Mouse (Mus musculus) midbrain, embryonic 10.5 days (tissue): ENCODE measurements around the gene Trpm2. TPM values are rescaled to one million over a fixed set of nuclear protein-coding genes. Genes with fewer than 3 reads are reported as not detected.

Experiments
- DNase-seq: peaks from one replicate; pipeline ENCODE4 v3.0.0-alpha.2; 2017; ENCODE audit warnings: low spot score
- H3K27ac ChIP-seq: fragments of 300-500 bp; sonication (generic); replicated peaks from 2 replicates; pipeline ENCODE4 v1.5.1; 2016; ENCODE audit warnings: mild to moderate bottlenecking
- H3K27me3 ChIP-seq: fragments of 300-500 bp; sonication (generic); 2 replicates; pipeline ENCODE4 v1.6.1; 2016; ENCODE audit warnings: low read depth, mild to moderate bottlenecking; ENCODE audit not compliant: poor library complexity, severe bottlenecking
- H3K36me3 ChIP-seq: fragments of 300-500 bp; sonication (generic); 2 replicates; pipeline ENCODE4 v1.6.1; 2016; ENCODE audit warnings: mild to moderate bottlenecking, moderate library complexity
- H3K4me1 ChIP-seq: fragments of 300-500 bp; sonication (generic); 2 replicates; pipeline ENCODE4 v1.6.1; 2016
- H3K4me3 ChIP-seq: fragments of 300-500 bp; sonication (generic); 2 replicates; pipeline ENCODE4 v1.5.1; 2016; ENCODE audit warnings: mild to moderate bottlenecking, moderate library complexity
- H3K9me3 ChIP-seq: fragments of 300-500 bp; sonication (generic); replicated peaks from 2 replicates; pipeline ENCODE4 v1.6.1; 2016; ENCODE audit warnings: mild to moderate bottlenecking
- WGBS: fragments of 180-500 bp; shearing (Covaris S2); methylation state at CpG from one replicate; pipeline ENCODE4 v1.1.7; 2016; 5-methylcytosine and 5-hydroxymethylcytosine counted together
- polyA plus RNA-seq: library from polyadenylated mRNA; unstranded; fragments of >200 nt; fragmentation: Nextera tagmentation; extraction: Ambion mirVana; gene quantifications from 2 replicates; pipeline ENCODE4 v1.2.1, GENCODE M21; 2016

Trpm2 gene
- polyA plus RNA-seq, 1 experiment from 2014 or later: 0.84 TPM

- Histone ChIP-seq H3K4me3 (no peak overlapping the region), H3K27me3 (no peaks in the 10 kb centered on the region), H3K9me3 (no peaks in the 10 kb centered on the region; the same call in 1 of the 2 replicates), H3K4me1 (no peaks in the 10 kb centered on the region), H3K36me3 (no peaks in the 10 kb centered on the region), H3K27ac (no peak overlapping the region)
- whole genome bisulfite sequencing: 58% methylated on average over 12 of the region's 12 CpGs
- no peak for DNase-seq
Measured at GRCm38 (mm10) chr10:77886007-77886747, 84.2 kb downstream of the Trpm2 start.

GRCm38 (mm10) chr10:77882553-77882952, 87.8 kb downstream of the Trpm2 start:
- no peak for DNase-seq
- H3K4me3 ChIP-seq: no peak overlapping the region
- no peaks in the 10 kb centered on the region for H3K36me3 ChIP-seq
- no peaks in the 10 kb centered on the region for H3K27me3 ChIP-seq
- 87% methylated on average over 5 of the region's 5 CpGs for WGBS
- H3K27ac ChIP-seq: no peak overlapping the region
- H3K9me3 ChIP-seq: no peaks in the 10 kb centered on the region
- no peaks in the 10 kb centered on the region for H3K4me1 ChIP-seq

GRCm38 (mm10) chr10:77880305-77880704, 90.1 kb downstream of the Trpm2 start:
- Histone ChIP-seq H3K4me1 (no peaks in the 10 kb centered on the region), H3K27ac (no peak overlapping the region), H3K36me3 (no peaks in the 10 kb centered on the region), H3K9me3 (no peaks in the 10 kb centered on the region), H3K27me3 (no peaks in the 10 kb centered on the region), H3K4me3 (no peak overlapping the region)
- 74% methylated on average over 3 of the region's 3 CpGs for WGBS
- DNase-seq: no peak

GRCm38 (mm10) chr10:77878985-77879384, 91.4 kb downstream of the Trpm2 start:
- Histone ChIP-seq H3K27me3 (no peaks in the 10 kb centered on the region), H3K4me3 (no peak overlapping the region), H3K9me3 (no peaks in the 10 kb centered on the region), H3K4me1 (no peaks in the 10 kb centered on the region), H3K36me3 (no peaks in the 10 kb centered on the region), H3K27ac (no peak overlapping the region)
- no peak for DNase-seq
- WGBS: 65% methylated on average over 6 of the region's 6 CpGs

- H3K9me3 ChIP-seq: peaks cover 3% of the 10 kb centered on the region; the same call in 1 of the 2 replicates
- no peak overlapping the region for H3K4me3 ChIP-seq
- WGBS: 90% methylated on average over 7 of the region's 7 CpGs
- H3K27me3 ChIP-seq: no peaks in the 10 kb centered on the region
- 0 out of 2 replicates have a peak, but pooled peaks cover 2% of the 10 kb centered on the region for H3K36me3 ChIP-seq
- H3K27ac ChIP-seq: no peak overlapping the region
- peaks cover 7% of the 10 kb centered on the region for H3K4me1 ChIP-seq
- no peak for DNase-seq
Measured at GRCm38 (mm10) chr10:77869651-77870050, 100.7 kb downstream of the Trpm2 start.

GRCm38 (mm10) chr10:77867546-77867945, 102.8 kb downstream of the Trpm2 start:
- H3K27ac ChIP-seq: no peak overlapping the region
- no peaks in the 10 kb centered on the region for H3K27me3 ChIP-seq
- no peak for DNase-seq
- H3K4me3 ChIP-seq: no peak overlapping the region
- WGBS: 50% methylated on average over 1 of the region's 1 CpGs
- peaks cover 3% of the 10 kb centered on the region; the same call in 1 of the 2 replicates for H3K9me3 ChIP-seq
- H3K36me3 ChIP-seq: 0 out of 2 replicates have a peak, but pooled peaks cover 2% of the 10 kb centered on the region
- peaks cover 19% of the 10 kb centered on the region for H3K4me1 ChIP-seq

GRCm38 (mm10) chr10:77864762-77865143, 105.6 kb downstream of the Trpm2 start:
- Histone ChIP-seq H3K4me3 (peak overlapping the region; percentile 46), H3K36me3 (no peaks in the 10 kb centered on the region), H3K4me1 (peaks cover 21% of the 10 kb centered on the region), H3K27ac (peak overlapping the region; percentile 55; the same call in 1 of the 2 replicates), H3K27me3 (no peaks in the 10 kb centered on the region), H3K9me3 (no peaks in the 10 kb centered on the region)
- WGBS: 46% methylated on average over 11 of the region's 11 CpGs
- no peak for DNase-seq

GRCm38 (mm10) chr10:77864067-77864761, 106.1 kb downstream of the Trpm2 start:
- H3K4me1 ChIP-seq: peaks cover 21% of the 10 kb centered on the region
- H3K27me3 ChIP-seq: no peaks in the 10 kb centered on the region
- no peaks in the 10 kb centered on the region for H3K36me3 ChIP-seq
- no peaks in the 10 kb centered on the region for H3K9me3 ChIP-seq
- peak overlapping the region; percentile 46 for H3K4me3 ChIP-seq
- peak overlapping the region; percentile 55; the same call in 1 of the 2 replicates for H3K27ac ChIP-seq
- DNase-seq: peak; percentile 59
- WGBS: 49% methylated on average over 13 of the region's 14 CpGs

GRCm38 (mm10) chr10:77861675-77862074, 108.7 kb downstream of the Trpm2 start, which contains the start of gene Gm3285:
Gene Gm3285 (plus strand): TSS chr10:77861975.
- Histone ChIP-seq H3K27ac (no peak within 1 kb of the TSS), H3K27me3 (no peaks in the 10 kb centered on the region), H3K4me1 (peaks cover 21% of the 10 kb centered on the region), H3K36me3 (no peaks in the 10 kb centered on the region), H3K9me3 (no peaks in the 10 kb centered on the region), H3K4me3 (no peak within 1 kb of the TSS)
- no peak for DNase-seq
- WGBS: 54% methylated on average over 7 of the region's 7 CpGs

Other genes starting within 250 kb of the Trpm2 start
- not detected in 2 replicates for gene Krtap12-1, start 250.0 kb downstream of the Trpm2 start, polyA plus RNA-seq
- gene Gm10100, start 244.1 kb downstream of the Trpm2 start, polyA plus RNA-seq: not detected in 2 replicates
- not detected in 2 replicates for gene Gm18596, start 227.9 kb downstream of the Trpm2 start, polyA plus RNA-seq
- gene Gm9736, start 219.2 kb downstream of the Trpm2 start, polyA plus RNA-seq: not detected in 2 replicates
- not detected in 2 replicates for gene Gm3233, start 210.9 kb downstream of the Trpm2 start, polyA plus RNA-seq
- not detected in 2 replicates for gene Gm3238, start 199.2 kb downstream of the Trpm2 start, polyA plus RNA-seq
- gene Gm7138, start 193.6 kb downstream of the Trpm2 start, polyA plus RNA-seq: not detected in 2 replicates
- not detected in 2 replicates for gene Gm3250, start 188.0 kb downstream of the Trpm2 start, polyA plus RNA-seq
- not detected in 2 replicates for gene Gm7137, start 182.4 kb downstream of the Trpm2 start, polyA plus RNA-seq
- not detected in 2 replicates for gene Gm9639, start 175.5 kb downstream of the Trpm2 start, polyA plus RNA-seq
- not detected in 2 replicates for gene Gm19668, start 171.4 kb downstream of the Trpm2 start, polyA plus RNA-seq
- gene Gm9507, start 158.7 kb downstream of the Trpm2 start, polyA plus RNA-seq: not detected in 2 replicates
- not detected in 2 replicates for gene Gm2696, start 155.9 kb downstream of the Trpm2 start, polyA plus RNA-seq
- gene Krtap10-4, start 143.5 kb downstream of the Trpm2 start, polyA plus RNA-seq: not detected in 2 replicates
- gene Krtap10-10, start 134.6 kb downstream of the Trpm2 start, polyA plus RNA-seq: not detected in 2 replicates
- gene Gm36176, start 123.8 kb downstream of the Trpm2 start, polyA plus RNA-seq: not detected in 2 replicates
- not detected in 2 replicates for gene Gm10318, start 117.7 kb downstream of the Trpm2 start, polyA plus RNA-seq
- not detected in 2 replicates for gene Gm3285, start 108.6 kb downstream of the Trpm2 start, polyA plus RNA-seq
- 2.3 and 3.2 TPM in 2 replicates for gene Lrrc3, start 68.0 kb downstream of the Trpm2 start, polyA plus RNA-seq
- 39.6 and 39.8 TPM in 2 replicates for gene 1810043G02Rik, start 8.0 kb upstream of the Trpm2 start, polyA plus RNA-seq
- gene Pfkl, start 39.5 kb upstream of the Trpm2 start, polyA plus RNA-seq: 203 and 242 TPM in 2 replicates
- 0.12 and 0.14 TPM in 2 replicates for gene Dnmt3l, start 71.4 kb upstream of the Trpm2 start, polyA plus RNA-seq
- gene Aire, start 73.0 kb upstream of the Trpm2 start, polyA plus RNA-seq: 0.12 and 0.19 TPM in 2 replicates
- gene Icosl, start 98.7 kb upstream of the Trpm2 start, polyA plus RNA-seq: 2.2 and 2.6 TPM in 2 replicates
- 17.7 and 18.2 TPM in 2 replicates for gene D10Jhu81e, start 199.2 kb upstream of the Trpm2 start, polyA plus RNA-seq
- 29.8 and 31.1 TPM in 2 replicates for gene Pwp2, start 214.6 kb upstream of the Trpm2 start, polyA plus RNA-seq